Mouse (Mus musculus) liver, postnatal 0 days (tissue): Measurements from ENCODE around the gene Eps8l3.

ENCODE experiments used
- CTCF ChIP-seq: sonication (generic); IDR thresholded peaks from 2 replicates; pipeline ENCODE4 v1.5.1; 2016; ENCODE audit warnings: antibody characterized with exemption, low read depth
- EP300 ChIP-seq: IDR thresholded peaks from 2 replicates; pipeline ENCODE4 v1.6.1; 2016; ENCODE audit warnings: antibody characterized with exemption, low read depth, mild to moderate bottlenecking

- no peak for TF ChIP-seq CTCF
- TF ChIP-seq EP300 = no peak
Measured at GRCm38 (mm10) chr3:107841370-107841769, 35.7 kb upstream of the Eps8l3 start.
